Mouse (Mus musculus) heart, adult 18-20 months (tissue): Measurements from ENCODE around the gene Htr3b. TPM values are rescaled to one million over a fixed set of nuclear protein-coding genes. Genes with fewer than 3 reads are reported as not detected.

Experiments
- DNase-seq, 2 experiments: peaks; one replicate each; pipeline ENCODE4 v3.0.0; 2021 to 2022; ENCODE audit warnings: mixed read lengths in 1 of 2
- total RNA-seq, 2 experiments: library from RNA; stranded (reverse); gene quantifications; 2 replicates each; pipeline ENCODE4 v1.2.3; 2021

The Htr3b gene
- total RNA-seq, 2 experiments from 2014 or later = not detected

DNA sequence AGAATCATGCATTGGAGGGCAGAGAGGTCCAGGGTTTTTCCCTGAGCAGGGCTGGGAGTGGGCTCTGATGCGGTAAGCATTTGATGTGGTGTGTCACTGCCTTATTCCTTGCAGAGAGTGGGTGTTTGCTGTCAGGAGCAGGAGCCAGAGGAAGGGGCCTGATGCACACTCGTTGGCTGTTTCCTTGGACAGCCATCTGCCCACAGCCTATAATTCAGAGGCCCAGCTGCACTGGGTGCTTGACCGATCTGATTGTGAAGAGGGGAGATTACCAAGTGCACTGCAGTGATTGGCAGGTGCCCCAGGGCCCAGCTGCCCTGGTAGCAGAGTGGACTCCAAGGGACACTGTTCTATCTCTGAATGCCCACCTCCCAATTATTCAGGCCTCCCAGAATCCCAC lies 36.0 kb downstream of the Htr3b start:
- no peak for DNase-seq

DNA sequence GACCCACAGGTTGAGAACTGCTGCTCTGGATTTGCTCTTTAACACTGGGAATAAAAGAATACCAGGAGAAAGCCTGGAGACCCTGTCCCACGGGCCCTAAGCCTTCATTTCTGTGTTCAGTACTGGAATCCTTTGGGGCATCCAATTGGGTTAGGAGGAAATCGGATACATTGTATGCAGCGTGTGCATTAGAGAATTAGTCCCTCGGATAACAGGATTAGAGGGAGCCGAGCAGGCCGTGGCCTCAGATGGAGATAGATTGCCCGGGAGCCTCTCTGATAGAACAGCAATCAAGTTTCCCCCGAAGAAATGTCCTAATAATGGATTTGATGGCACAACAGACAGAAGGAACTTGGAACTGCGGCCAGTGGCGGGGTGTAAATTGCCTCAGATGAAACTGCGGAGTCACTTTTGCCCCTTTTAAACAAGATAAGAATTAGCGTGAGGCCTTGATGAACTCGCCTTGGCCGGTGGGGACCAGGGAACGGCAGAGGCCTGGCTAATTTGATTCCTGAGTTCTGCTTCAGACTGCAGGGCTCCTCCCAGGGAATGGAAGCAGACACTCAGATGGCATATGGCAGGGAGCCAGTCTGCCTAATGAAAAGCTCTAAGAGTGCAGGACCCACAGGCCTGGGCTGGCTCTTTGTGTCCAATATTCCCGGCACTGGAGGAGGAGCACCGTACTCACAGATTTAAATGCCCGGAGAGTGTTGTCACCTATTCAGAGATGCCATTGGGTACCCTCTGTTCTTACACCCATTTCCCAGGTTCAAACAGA lies 48.6 kb downstream of the Htr3b start:
- DNase-seq = no peak

DNA sequence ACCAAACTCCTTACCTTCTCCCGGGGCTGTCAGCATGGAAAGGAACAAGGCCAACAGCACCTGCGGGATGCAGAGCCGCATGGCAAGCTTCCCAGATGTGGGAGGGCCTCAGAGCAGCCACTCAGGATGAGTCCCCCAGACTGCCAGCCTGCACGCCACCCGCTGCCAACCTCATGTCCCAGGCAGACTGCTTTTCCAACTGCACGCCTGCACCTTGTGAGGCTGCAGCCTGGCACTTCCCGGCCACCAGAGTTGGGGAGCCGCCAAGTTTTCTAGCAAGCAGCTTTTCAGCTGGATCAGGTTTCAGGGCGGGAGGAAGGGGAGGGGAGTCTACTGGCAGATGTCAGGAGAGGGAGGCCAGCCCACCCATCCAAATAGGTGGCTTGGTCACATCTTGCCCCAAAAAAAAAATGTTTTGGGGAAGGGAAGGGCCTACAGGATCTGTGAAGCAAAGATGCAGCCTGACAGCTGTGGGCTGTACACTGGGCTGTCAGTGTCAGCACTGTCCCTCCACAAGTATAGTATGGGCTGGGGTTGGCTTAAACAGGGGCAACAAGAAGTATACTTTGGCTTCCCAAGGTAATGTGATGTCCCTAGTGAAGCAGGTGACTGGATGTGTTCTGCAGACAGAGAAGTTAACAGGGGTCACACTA lies 53.8 kb downstream of the Htr3b start, which contains the start of gene Htr3a:
TSS of gene Htr3a (minus strand) at position 215 of the 653 bp plus-strand sequence.
- DNase-seq = peak; percentile 56 to 64

DNA sequence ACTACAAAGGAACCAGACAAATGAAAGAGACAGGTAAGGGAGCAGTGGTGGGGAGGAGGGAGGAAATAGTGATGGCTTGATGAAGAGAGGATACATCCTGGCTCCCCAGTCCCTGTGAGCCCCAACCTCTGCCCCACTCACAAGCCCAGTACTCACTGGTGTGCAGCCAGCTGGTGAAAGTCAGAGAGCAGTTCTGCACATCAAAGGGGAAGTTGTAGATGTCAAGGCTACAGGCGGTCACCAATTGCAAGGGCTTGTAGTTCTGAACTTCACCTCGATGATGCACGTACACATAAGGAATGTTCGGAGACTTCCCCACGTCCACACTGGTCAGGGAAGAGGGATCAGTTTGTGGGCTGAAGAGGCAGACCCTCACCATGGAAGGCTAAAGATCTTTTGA lies 60.4 kb downstream of the Htr3b start:
- DNase-seq = no peak

DNA sequence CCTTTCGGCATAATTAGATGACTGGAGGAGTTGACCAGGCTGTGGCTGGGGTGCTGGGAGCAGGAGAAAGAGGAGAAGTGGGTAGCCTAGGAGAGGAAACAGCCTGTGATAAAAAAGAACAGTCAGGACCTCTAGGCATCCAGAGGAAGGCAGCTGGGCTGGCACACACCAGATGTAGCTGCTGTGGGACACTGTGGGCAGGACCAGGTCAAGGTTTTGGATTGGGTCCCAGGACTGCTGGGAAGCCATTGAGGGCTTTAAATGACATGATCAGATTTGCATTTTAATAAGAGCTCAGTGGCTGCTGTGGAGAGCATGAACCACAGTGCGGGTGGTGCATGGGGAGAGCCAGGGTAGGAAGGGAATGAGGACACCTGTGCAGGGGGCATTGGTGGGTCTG lies 61.0 kb downstream of the Htr3b start:
- no peak for DNase-seq

DNA sequence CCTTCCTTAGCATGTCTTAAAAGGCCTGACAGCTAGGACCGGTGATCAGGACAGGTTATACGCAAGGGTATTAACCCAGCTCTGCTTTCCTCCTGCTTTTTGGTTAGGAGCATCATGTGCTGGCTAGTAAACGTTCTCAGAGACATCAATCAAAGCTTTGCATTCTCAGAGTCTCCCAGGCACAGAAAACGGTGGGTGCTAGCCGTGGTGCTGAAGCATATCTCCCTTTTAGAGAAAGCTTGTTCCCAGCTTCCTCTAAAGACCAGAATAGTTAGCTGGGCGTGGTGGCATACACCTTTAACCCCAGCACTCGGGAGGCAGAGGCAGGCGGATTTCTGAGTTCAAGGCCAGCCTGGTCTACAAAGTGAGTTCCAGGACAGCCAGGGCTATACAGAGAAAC lies 66.2 kb downstream of the Htr3b start:
- peak; percentile 7 to 31 for DNase-seq

DNA sequence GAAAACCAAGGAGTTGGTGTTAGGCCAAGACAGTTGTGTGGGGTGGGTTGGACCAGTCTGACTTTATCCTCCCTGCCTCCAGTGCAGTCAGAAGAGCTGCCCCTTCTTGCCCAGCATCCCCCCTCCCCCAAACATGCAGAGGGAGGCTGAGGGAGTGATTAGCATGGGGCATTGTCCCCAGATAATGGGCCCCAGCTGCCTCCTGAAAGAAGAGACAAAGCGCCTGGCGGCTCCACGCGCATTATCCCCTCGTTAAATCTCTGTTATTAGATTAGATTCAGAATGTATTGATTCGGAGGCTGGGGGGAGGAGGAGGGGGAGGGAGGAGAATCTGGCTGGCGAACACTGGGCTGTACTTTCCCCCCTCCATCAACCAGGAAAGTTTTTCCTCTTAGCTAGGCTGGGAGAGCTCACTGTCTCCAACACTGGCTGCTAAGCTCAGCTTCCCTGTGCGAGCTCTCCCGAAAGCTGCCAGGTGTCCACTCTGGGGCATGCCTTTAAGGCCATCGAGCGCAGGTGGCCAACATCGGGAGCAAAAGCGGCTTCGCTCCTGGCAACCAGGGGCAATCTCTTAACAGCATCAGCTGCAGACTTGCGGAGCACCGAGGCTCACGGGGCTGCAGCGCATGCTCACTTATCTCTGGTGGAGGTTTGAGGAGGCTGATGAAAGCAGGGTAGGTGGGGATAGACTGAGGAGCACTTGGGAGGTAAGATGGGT lies 68.8 kb downstream of the Htr3b start:
- DNase-seq = no peak

DNA sequence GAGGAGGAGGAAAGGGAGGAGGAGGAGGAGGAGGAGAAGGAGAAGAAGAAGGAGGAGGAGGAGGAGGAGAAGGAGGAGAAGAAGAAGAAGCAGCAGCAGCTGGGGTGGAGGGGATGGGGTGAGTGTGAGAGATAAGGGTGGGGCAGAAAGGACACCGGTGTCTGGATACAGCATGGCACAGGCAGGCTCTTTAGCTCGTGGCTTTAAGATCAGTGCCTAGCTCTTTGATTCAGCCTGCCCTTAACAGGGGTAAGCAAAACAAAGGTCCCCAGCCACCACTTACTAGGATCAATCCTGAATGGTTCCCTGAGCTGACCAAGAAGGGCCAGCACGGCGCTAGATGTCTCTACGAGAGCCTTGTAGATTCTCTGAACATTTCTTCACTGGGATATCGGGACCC lies 70.0 kb downstream of the Htr3b start:
- no peak for DNase-seq

DNA sequence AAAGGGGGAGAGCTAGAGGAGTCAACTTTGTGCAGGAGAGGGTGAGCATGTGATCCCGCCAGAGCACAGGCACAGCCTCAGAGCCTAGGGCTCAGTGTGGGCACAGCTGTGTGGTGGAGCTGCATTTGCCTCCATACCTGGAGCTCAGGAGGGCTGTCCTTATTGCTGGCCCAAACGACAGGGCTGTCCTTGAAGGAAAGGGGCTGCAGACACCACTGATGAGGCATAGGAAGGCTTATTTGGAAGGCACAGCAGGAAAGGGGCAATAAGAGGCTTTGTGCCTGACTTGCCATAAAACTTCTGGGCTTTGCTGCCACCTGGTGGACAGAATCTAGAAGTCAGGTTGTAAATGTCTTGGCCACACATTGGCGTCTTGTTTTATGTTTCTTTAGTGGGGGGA lies 70.8 kb downstream of the Htr3b start:
- DNase-seq = peak; percentile 61 to 89

DNA sequence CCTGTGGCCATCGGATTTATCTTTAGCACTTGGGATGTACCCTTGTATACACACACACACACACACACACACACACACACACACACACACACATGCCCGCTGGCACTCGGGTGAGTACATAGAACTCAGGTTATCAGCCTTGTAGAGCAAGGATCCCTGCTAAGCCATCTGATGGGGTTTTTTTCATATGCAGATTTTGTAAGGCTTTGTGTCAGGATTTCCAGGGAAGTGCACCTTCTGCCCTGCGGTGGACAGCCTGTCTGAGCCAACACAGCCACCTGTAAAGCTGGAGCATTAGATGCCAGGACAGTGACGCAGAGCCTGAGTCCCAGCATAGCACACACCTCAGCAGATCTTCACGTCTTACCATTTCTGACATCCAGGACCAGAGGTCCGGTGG lies 75.7 kb downstream of the Htr3b start:
- DNase-seq = no peak

Other genes starting within 250 kb of the Htr3b start
- 100 to 1,000 TPM; 122 to 213 TPM for gene Zbtb16, start 128.8 kb downstream of the Htr3b start, total RNA-seq
- gene Htr3a, start 53.9 kb downstream of the Htr3b start, total RNA-seq = under 1 TPM in 1 of 2 experiments, not detected in 1; 0.17 TPM
- 100 to 1,000 TPM; 115 to 135 TPM for gene Usp28, start 20.4 kb upstream of the Htr3b start, total RNA-seq
- 10 to 100 TPM; 10.2 to 11.6 TPM for gene Zw10, start 90.6 kb upstream of the Htr3b start, total RNA-seq
- gene Tmprss5, start 116.3 kb upstream of the Htr3b start, total RNA-seq = not detected